Mouse (Mus musculus): ENCODE measurements around the gene BC030867. TPM values are rescaled to one million over a fixed set of nuclear protein-coding genes. Genes with fewer than 3 reads are reported as not detected.
"Not testable (repeated sequence)": the region's sequence is repeated elsewhere in the genome, so short reads cannot be mapped to it uniquely, and the experiment has no call there.

Gene BC030867
- polyA plus RNA-seq, 1 experiment from 2014 or later: 22.9 TPM

DNA sequence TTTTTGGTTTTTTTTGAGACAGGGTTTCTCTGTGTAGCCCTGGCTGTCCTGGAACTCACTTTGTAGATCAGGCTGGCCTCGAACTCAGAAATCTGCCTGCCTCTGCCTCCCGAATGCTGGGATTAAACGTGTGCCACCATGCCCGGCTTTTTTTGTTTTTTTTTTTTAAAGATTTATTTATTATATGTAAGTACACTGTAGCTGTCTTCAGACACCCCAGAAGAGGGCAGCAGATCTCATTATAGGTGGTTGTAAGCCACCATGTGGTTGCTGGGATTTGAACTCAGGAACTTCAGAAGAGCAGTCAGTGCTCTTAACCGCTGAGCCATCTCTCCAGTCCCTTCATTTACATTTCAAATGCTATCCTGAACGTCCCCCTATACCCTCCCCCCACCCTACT is 31.6 kb downstream of the BC030867 start:
- H3K36me3 ChIP-seq (ENCODE audit: control insufficient read depth, insufficient read depth, low read length); H3K4me3 ChIP-seq (ENCODE audit: low read length); H3K4me2 ChIP-seq (replicated peaks; ENCODE audit: low read depth, low read length); H3K9ac ChIP-seq (ENCODE audit: low read depth, low read length); H3K9me3 ChIP-seq (ENCODE audit: control insufficient read depth, low read length); H3K4me1 ChIP-seq (ENCODE audit: control insufficient read depth, insufficient read depth, low read length); H3K27ac ChIP-seq (ENCODE audit: low read depth, low read length); ATAC-seq (ENCODE audit: low FRiP score, low TSS enrichment); H3K27me3 ChIP-seq (ENCODE audit: control insufficient read depth, insufficient read depth, low read length): not testable (repeated sequence)
- 78% methylated on average over 6 of the region's 6 CpGs for WGBS

DNA sequence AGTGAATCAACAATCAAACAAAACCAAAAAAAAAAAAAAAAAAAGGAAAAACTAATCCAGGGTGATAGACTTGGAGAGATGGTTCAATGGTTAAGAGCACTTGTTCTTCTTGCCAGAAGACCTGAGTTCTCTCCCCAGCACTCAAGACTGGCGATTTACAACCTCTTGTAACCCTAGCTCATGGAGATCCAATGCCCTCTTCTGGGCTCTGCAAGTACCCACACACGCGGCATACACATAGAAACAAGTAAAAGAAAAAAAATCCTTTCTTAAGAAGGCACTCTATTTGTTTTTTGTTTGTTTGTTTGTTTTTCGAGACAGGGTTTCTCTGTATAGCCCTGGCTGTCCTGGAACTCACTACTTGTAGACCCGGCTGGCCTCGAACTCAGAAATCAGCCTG is 35.2 kb downstream of the BC030867 start:
- WGBS: 87% methylated on average over 6 of the region's 6 CpGs
- H3K27ac ChIP-seq (ENCODE audit: low read depth, low read length): peak overlapping the region; percentile 76; the same call in 1 of the 2 replicates

DNA sequence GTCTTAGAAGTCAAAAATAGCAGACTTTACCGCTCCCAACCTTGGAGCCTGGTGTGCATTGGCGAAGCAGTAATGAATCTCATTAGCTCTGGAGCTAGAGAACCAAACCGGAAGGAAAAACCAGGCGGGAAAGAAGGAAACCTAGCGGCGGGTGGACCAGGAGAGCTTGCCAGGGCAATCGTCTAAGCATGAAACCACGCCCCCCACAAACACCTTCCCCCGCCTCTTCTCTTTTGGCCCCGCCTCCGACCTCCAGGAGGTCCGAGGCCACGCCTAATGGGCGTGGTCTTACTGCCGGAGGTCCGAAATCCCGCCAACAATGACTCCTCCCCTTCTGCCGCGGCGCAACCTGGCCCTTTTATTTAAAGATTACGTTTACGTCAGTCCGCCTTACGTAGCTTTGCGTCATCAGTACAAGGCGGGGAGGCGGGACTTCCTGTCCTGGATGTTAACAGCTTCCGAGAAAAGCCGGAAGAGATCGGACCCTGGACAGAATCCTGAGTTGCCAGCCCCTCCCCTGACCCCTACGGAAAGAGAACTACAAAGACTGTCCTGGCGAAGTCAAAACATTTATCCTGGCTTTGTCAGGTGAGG is 35.9 kb downstream of the BC030867 start, which contains the start of gene Tmub2:
TSS of gene Tmub2 (plus strand) at position 431 of the 594 bp plus-strand sequence.
- peak within 1 kb of the TSS; percentile 79 for H3K4me3 ChIP-seq (ENCODE audit: low read length)
- H3K4me2 ChIP-seq (replicated peaks; ENCODE audit: low read depth, low read length): peak within 1 kb of the TSS; percentile 57
- H3K36me3 ChIP-seq (ENCODE audit: control insufficient read depth, insufficient read depth, low read length): peaks cover 25% of the 10 kb centered on the region
- peak within 1 kb of the TSS; percentile 79; the same call in 1 of the 2 replicates for H3K27ac ChIP-seq (ENCODE audit: low read depth, low read length)
- WGBS: under 1% methylated on average over 32 of the region's 32 CpGs
- H3K4me1 ChIP-seq (ENCODE audit: control insufficient read depth, insufficient read depth, low read length): peaks cover 6% of the 10 kb centered on the region; the same call in 1 of the 2 replicates
- no peaks in the 10 kb centered on the region for H3K27me3 ChIP-seq (ENCODE audit: control insufficient read depth, insufficient read depth, low read length)
- H3K9ac ChIP-seq (ENCODE audit: low read depth, low read length): peak within 1 kb of the TSS; percentile 72
- peak; percentile 87 for ATAC-seq (ENCODE audit: low FRiP score, low TSS enrichment)
- H3K9me3 ChIP-seq (ENCODE audit: control insufficient read depth, low read length): no peaks in the 10 kb centered on the region

More for the DNA sequence above, 35.2 kb downstream of the BC030867 start:
- ATAC-seq (ENCODE audit: low FRiP score, low TSS enrichment): no peak
- peak overlapping the region; percentile 79; the same call in 1 of the 2 replicates for H3K4me3 ChIP-seq (ENCODE audit: low read length)
- H3K9me3 ChIP-seq (ENCODE audit: control insufficient read depth, low read length): no peaks in the 10 kb centered on the region
- peak overlapping the region; percentile 39 for H3K4me2 ChIP-seq (replicated peaks; ENCODE audit: low read depth, low read length)
- H3K9ac ChIP-seq (ENCODE audit: low read depth, low read length): no peak overlapping the region
- peaks cover 18% of the 10 kb centered on the region for H3K36me3 ChIP-seq (ENCODE audit: control insufficient read depth, insufficient read depth, low read length)
- no peaks in the 10 kb centered on the region for H3K27me3 ChIP-seq (ENCODE audit: control insufficient read depth, insufficient read depth, low read length)
- H3K4me1 ChIP-seq (ENCODE audit: control insufficient read depth, insufficient read depth, low read length): peaks cover 6% of the 10 kb centered on the region; the same call in 1 of the 2 replicates

DNA sequence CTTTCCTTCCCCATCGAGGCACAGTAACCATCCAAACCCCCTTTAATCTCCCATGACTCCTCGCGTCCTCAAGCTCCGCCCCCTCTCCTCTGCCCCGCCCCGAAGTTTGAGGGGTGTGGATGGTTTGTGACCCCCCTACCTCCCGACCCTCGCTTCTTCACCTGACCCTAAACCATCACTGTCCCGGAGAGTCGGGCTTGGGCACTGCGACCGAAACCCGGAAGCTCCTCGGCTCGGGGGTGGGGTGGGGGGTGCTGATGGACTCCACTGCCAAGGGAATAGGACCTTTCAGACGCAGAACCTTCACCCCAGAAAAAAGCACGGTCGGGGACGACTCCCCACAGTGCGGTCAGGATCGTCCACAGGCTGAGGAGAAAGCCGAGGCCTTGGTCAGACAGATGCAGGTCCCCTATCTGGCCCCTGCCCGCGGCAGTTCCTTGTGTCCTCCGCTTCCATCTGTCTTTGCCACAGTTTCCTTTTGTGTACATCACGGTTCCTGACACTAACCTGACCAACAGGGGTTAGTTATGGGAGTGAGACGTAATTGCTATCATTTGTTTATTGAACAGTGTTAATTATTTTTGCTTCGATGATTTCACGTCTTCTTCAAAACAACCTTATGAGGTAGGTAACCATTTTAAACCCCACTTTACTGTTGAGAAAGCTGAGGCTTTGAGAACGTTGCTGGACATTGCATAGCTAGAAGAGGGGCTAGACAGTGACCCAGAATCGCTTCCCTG is 36.6 kb downstream of the BC030867 start:
- H3K9me3 ChIP-seq (ENCODE audit: control insufficient read depth, low read length): no peaks in the 10 kb centered on the region
- H3K4me1 ChIP-seq (ENCODE audit: control insufficient read depth, insufficient read depth, low read length): peaks cover 6% of the 10 kb centered on the region; the same call in 1 of the 2 replicates
- H3K9ac ChIP-seq (ENCODE audit: low read depth, low read length): peak overlapping the region; percentile 72
- H3K4me2 ChIP-seq (replicated peaks; ENCODE audit: low read depth, low read length): peak overlapping the region; percentile 57
- H3K4me3 ChIP-seq (ENCODE audit: low read length): peak overlapping the region; percentile 79
- H3K36me3 ChIP-seq (ENCODE audit: control insufficient read depth, insufficient read depth, low read length): peaks cover 28% of the 10 kb centered on the region
- H3K27ac ChIP-seq (ENCODE audit: low read depth, low read length): peak overlapping the region; percentile 79; the same call in 1 of the 2 replicates
- WGBS: 4% methylated on average over 31 of the region's 31 CpGs
- ATAC-seq (ENCODE audit: low FRiP score, low TSS enrichment): peak; percentile 67
- H3K27me3 ChIP-seq (ENCODE audit: control insufficient read depth, insufficient read depth, low read length): no peaks in the 10 kb centered on the region

DNA sequence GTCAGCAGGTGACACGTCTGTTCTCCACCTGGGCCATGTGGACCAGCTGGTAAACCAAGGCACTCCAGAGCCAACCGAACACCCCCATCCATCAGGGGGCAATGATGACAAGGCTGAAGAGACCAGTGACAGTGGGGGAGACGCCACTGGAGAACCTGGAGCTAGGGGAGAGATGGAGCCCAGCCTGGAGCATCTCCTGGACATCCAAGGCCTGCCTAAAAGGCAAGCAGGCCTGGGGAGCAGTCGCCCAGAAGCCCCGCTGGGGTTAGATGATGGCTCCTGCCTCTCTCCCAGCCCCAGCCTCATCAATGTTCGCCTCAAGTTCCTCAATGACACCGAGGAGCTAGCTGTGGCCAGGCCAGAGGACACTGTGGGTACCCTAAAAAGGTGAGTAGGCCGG is 38.8 kb downstream of the BC030867 start:
- Histone ChIP-seq H3K9me3 (ENCODE audit: control insufficient read depth, low read length) (no peaks in the 10 kb centered on the region), H3K4me2 (replicated peaks; ENCODE audit: low read depth, low read length) (no peak overlapping the region), H3K4me3 (ENCODE audit: low read length) (no peak overlapping the region), H3K27ac (ENCODE audit: low read depth, low read length) (no peak overlapping the region), H3K27me3 (ENCODE audit: control insufficient read depth, insufficient read depth, low read length) (no peaks in the 10 kb centered on the region), H3K36me3 (ENCODE audit: control insufficient read depth, insufficient read depth, low read length) (peaks cover 48% of the 10 kb centered on the region), H3K9ac (ENCODE audit: low read depth, low read length) (no peak overlapping the region), H3K4me1 (ENCODE audit: control insufficient read depth, insufficient read depth, low read length) (peaks cover 6% of the 10 kb centered on the region; the same call in 1 of the 2 replicates)
- ATAC-seq (ENCODE audit: low FRiP score, low TSS enrichment): no peak
- 87% methylated on average over 8 of the region's 8 CpGs for WGBS

DNA sequence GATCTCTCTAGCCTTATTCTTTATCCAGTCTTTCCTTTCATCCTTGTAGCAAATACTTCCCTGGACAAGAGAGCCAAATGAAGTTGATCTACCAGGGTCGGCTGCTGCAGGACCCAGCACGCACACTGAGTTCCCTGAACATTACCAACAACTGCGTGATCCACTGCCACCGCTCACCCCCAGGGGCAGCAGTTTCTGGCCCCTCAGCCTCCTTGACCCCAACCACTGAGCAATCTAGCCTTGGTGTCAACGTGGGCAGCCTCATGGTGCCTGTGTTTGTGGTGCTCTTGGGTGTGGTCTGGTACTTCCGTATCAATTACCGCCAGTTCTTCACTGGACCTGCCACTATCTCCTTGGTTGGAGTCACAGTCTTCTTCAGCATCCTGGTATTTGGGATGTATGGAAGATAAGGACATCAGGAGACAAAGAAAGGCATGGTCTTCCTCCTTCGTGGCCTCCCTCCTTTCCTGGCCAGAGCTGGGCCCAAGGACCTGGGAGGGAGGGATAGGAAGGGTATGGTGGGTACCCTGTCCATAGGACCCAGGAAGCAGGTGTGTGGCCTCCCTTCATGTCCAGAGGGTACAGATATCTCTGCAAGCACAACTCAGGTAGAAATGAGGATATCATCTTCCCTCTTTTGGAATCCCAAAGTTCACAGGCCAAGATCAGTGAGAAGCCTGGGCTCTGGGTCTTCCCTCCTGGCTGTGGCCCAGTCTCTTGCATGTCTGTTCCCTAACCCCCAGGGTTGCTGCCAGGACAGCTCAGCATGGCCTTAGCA is 39.5 kb downstream of the BC030867 start:
- H3K9me3 ChIP-seq (ENCODE audit: control insufficient read depth, low read length): no peaks in the 10 kb centered on the region
- no peak overlapping the region for H3K27ac ChIP-seq (ENCODE audit: low read depth, low read length)
- H3K4me1 ChIP-seq (ENCODE audit: control insufficient read depth, insufficient read depth, low read length): peaks cover 6% of the 10 kb centered on the region; the same call in 1 of the 2 replicates
- peaks cover 56% of the 10 kb centered on the region for H3K36me3 ChIP-seq (ENCODE audit: control insufficient read depth, insufficient read depth, low read length)
- ATAC-seq (ENCODE audit: low FRiP score, low TSS enrichment): no peak
- no peak overlapping the region for H3K4me2 ChIP-seq (replicated peaks; ENCODE audit: low read depth, low read length)
- no peaks in the 10 kb centered on the region for H3K27me3 ChIP-seq (ENCODE audit: control insufficient read depth, insufficient read depth, low read length)
- H3K4me3 ChIP-seq (ENCODE audit: low read length): no peak overlapping the region
- 82% methylated on average over 8 of the region's 8 CpGs for WGBS
- no peak overlapping the region for H3K9ac ChIP-seq (ENCODE audit: low read depth, low read length)

DNA sequence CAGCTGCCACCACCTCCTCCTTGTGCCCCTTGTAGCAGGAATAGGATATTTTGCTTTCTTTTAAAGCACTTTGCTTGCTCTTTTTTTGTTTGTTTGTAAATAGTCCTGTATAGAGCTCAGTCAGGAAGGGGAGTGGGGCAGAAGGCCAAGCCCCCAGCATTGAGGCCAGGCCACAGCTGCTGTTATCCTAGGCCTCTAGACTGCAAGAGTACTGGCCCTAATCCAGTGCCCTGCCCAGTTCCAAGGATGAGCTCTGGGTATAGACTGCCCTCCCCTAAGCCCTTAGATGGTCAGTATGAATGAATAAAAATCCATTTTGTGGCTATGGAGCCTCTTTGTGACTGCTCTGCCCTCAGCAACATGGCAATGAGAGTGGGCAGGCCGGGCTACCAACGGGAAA is 40.2 kb downstream of the BC030867 start:
- Histone ChIP-seq H3K4me3 (ENCODE audit: low read length) (no peak overlapping the region), H3K9me3 (ENCODE audit: control insufficient read depth, low read length) (no peaks in the 10 kb centered on the region), H3K36me3 (ENCODE audit: control insufficient read depth, insufficient read depth, low read length) (peaks cover 62% of the 10 kb centered on the region), H3K4me2 (replicated peaks; ENCODE audit: low read depth, low read length) (no peak overlapping the region), H3K9ac (ENCODE audit: low read depth, low read length) (no peak overlapping the region), H3K4me1 (ENCODE audit: control insufficient read depth, insufficient read depth, low read length) (peaks cover 6% of the 10 kb centered on the region; the same call in 1 of the 2 replicates), H3K27ac (ENCODE audit: low read depth, low read length) (no peak overlapping the region), H3K27me3 (ENCODE audit: control insufficient read depth, insufficient read depth, low read length) (no peaks in the 10 kb centered on the region)
- WGBS: 66% methylated on average over 2 of the region's 2 CpGs
- ATAC-seq (ENCODE audit: low FRiP score, low TSS enrichment): no peak

DNA sequence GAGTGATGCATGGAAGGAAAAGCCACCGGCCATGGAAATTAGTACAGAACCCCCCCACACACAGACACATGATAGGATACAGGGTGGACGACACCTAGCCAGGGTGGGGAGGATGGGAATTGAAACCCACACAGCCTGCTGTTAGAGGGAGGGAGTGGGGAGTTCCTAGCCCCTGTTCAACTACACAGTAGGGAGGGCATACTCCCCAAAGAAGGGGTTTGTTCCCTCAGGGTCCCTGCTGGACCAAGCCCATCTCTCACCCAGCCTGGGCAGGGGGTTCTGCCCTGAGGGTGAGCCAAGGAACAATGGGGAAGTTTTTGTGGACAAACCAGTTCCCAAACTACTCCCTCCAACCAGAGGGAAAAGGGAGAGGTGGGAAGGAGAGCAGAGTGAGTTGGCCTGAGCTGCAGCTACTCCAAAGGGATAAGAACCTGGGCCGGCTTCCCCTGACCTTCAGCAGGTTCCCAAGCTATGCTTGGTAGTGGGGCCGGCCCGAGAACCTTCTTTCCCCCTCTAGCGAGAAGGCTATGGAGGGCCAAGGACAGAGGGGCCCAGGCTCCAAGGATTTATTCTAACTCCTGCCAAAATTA is 40.9 kb downstream of the BC030867 start:
- WGBS: 50% methylated on average over 6 of the region's 6 CpGs
- ATAC-seq (ENCODE audit: low FRiP score, low TSS enrichment): no peak
- Histone ChIP-seq H3K27ac (ENCODE audit: low read depth, low read length) (no peak overlapping the region), H3K4me3 (ENCODE audit: low read length) (no peak overlapping the region), H3K36me3 (ENCODE audit: control insufficient read depth, insufficient read depth, low read length) (peaks cover 67% of the 10 kb centered on the region), H3K9me3 (ENCODE audit: control insufficient read depth, low read length) (no peaks in the 10 kb centered on the region), H3K27me3 (ENCODE audit: control insufficient read depth, insufficient read depth, low read length) (no peaks in the 10 kb centered on the region), H3K4me1 (ENCODE audit: control insufficient read depth, insufficient read depth, low read length) (peaks cover 6% of the 10 kb centered on the region; the same call in 1 of the 2 replicates), H3K4me2 (replicated peaks; ENCODE audit: low read depth, low read length) (no peak overlapping the region), H3K9ac (ENCODE audit: low read depth, low read length) (no peak overlapping the region)

Data from kidney, embryonic 14.5 days (tissue).